Mouse (Mus musculus) brain, embryonic 14.5 days (tissue): Measurements from ENCODE around the gene Rab11fip4.

Source experiments
- CTCF ChIP-seq: fragments of 200-500 bp; IDR thresholded peaks from 2 replicates; pipeline ENCODE4 v1.5.1; 2012; ENCODE audit warnings: inconsistent platforms, mild to moderate bottlenecking, moderate library complexity, borderline replicate concordance; ENCODE audit not compliant: insufficient read depth, insufficient read length; ENCODE audit errors: extremely low read depth
- POLR2A ChIP-seq: fragments of 200-500 bp; IDR thresholded peaks from 2 replicates; pipeline ENCODE4 v1.6.1; 2012; ENCODE audit warnings: mild to moderate bottlenecking, inconsistent platforms, borderline replicate concordance; ENCODE audit not compliant: poor library complexity, insufficient read depth, insufficient read length, severe bottlenecking; ENCODE audit errors: extremely low read depth

DNA sequence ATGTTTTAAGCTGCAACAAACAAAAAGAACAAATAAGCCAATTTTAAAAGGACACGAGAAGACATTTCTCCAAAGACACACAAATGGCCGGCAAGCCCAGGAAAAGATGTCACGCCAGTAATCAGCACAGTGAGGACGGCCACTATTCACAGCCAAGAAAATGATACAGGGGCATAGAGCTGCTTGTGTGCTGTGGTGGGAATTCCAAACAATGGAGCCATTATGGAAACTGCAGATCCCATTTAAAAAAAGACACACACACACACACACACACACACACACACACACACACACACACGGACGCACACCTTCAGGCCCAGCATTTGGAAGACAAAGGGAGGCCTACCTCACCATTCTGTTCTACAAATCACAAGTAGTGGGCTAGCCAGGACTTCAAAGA lies 111.1 kb downstream of the Rab11fip4 start:
- TF ChIP-seq CTCF (no peak), POLR2A (no peak)
